Mouse (Mus musculus): ENCODE results near the gene Mgat4d. TPM values are rescaled to one million over a fixed set of nuclear protein-coding genes. Genes with fewer than 3 reads are reported as not detected.

Gene Mgat4d
- polyA plus RNA-seq (2014; fragmentation: Illumina TruSeq; extraction: RNeasy Lipid Tissue Mini Kit (QIAGEN cat#74804); ENCODE audit: insufficient read depth, low read depth, low replicate concordance), result not detected

GRCm38 (mm10) chr8:83348263-83348662 lies at the start of gene Mgat4d:
Gene Mgat4d, plus strand, starts transcription at chr8:83348471.

DNA sequence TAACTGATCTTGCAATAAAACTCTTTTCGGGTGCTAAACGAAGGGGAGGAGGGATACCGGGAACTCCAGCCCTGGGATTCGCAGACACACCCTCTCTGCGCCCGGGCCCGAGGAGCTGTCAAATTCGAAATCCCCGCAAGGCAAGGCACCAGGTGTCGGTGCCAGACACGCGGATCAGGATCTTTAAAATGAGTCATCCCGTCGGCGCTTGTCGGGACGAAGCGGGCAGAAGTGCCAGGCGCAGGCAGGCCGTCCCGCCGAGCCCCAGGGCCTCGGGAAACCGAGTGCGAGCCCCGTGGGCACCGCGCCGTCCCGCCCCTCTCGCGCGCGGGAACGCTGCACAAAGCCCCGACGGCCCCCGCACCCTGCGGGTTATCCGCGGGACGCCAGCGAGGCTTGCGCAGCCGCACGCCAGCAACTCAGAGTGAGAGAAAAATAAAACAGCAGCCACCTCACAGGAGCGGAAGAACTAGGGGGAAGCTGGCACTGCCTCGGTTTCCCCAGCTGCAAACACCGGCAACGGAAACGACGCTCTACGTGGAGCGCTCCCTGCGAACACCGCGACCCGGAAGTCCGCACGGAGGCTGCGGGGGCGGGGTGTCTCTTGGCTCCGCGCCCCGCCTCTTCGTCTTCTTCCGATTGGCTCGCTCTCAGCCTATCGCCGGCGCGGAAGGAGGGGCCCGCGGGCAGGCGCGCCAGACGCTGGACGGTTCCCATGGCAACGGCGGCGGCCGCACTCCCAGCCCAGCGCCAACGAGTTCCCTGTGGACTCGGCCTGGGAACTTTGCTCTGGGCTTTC lies 16.2 kb upstream of the Mgat4d start, which contains the start of gene Elmod2:
TSS of gene Elmod2 (minus strand) at position 588 of the 799 bp plus-strand sequence.

DNA sequence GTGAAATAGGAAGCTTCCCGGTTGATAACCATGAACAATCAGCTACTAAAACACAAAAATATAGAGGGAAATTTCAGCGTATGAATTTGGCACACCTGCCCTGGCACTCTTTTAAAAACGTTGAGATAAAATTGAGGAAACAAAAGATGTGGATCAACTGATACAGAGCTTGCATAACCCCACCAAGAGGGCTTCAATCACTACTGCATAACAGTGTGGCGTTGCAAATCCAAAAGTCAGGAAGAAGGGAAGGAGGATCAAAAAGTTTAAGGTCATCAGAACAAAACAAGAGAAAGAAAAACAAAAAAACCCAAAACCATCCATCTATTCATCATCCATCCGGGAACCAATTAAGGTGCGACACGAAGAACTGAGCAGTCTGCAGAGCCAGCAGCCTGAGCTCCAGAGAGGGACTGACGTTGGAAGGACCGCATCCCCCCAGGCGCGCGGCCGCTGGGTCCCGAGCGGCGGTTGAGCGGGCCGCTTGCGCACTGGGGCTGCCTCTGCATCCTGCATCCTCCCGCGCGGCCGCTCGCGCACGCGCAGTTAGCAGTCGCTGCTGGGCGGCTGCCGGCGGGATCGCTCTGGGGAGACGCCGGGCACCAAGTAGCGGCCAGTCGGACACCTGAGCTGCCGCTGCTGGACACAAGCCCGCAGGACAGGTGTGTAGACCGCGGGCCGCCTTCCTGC lies 41.2 kb downstream of the Mgat4d start, which contains the start of gene Clgn:
TSS of gene Clgn (plus strand) at position 552 of the 690 bp plus-strand sequence.

Other genes starting within 250 kb of the Mgat4d start
- gene Tbc1d9, start 183.1 kb upstream of the Mgat4d start, polyA plus RNA-seq (2014; fragmentation: Illumina TruSeq; extraction: RNeasy Lipid Tissue Mini Kit (QIAGEN cat#74804); ENCODE audit: insufficient read depth, low read depth, low replicate concordance), result 5.6 TPM
- gene Gm10645, start 182.3 kb upstream of the Mgat4d start, polyA plus RNA-seq (2014; fragmentation: Illumina TruSeq; extraction: RNeasy Lipid Tissue Mini Kit (QIAGEN cat#74804); ENCODE audit: insufficient read depth, low read depth, low replicate concordance), result not detected
- 27.4 TPM for gene Ucp1, start 58.1 kb upstream of the Mgat4d start, polyA plus RNA-seq (2014; fragmentation: Illumina TruSeq; extraction: RNeasy Lipid Tissue Mini Kit (QIAGEN cat#74804); ENCODE audit: insufficient read depth, low read depth, low replicate concordance)
- gene Elmod2, start 16.0 kb upstream of the Mgat4d start, polyA plus RNA-seq (2014; fragmentation: Illumina TruSeq; extraction: RNeasy Lipid Tissue Mini Kit (QIAGEN cat#74804); ENCODE audit: insufficient read depth, low read depth, low replicate concordance), result 4.9 TPM
- gene Clgn, start 41.4 kb downstream of the Mgat4d start, polyA plus RNA-seq (2014; fragmentation: Illumina TruSeq; extraction: RNeasy Lipid Tissue Mini Kit (QIAGEN cat#74804); ENCODE audit: insufficient read depth, low read depth, low replicate concordance), result not detected
- gene Scoc, start 109.9 kb downstream of the Mgat4d start, polyA plus RNA-seq (2014; fragmentation: Illumina TruSeq; extraction: RNeasy Lipid Tissue Mini Kit (QIAGEN cat#74804); ENCODE audit: insufficient read depth, low read depth, low replicate concordance), result 53.7 TPM
- not detected for gene Olfr370, start 187.3 kb downstream of the Mgat4d start, polyA plus RNA-seq (2014; fragmentation: Illumina TruSeq; extraction: RNeasy Lipid Tissue Mini Kit (QIAGEN cat#74804); ENCODE audit: insufficient read depth, low read depth, low replicate concordance)
- 270 TPM for gene Ndufb7, start 218.2 kb downstream of the Mgat4d start, polyA plus RNA-seq (2014; fragmentation: Illumina TruSeq; extraction: RNeasy Lipid Tissue Mini Kit (QIAGEN cat#74804); ENCODE audit: insufficient read depth, low read depth, low replicate concordance)

Data from lung, adult 10 weeks (tissue).